Mouse (Mus musculus) limb, embryonic 13.5 days (tissue): ENCODE data around the gene Hist1h3i. TPM values are rescaled to one million over a fixed set of nuclear protein-coding genes. Genes with fewer than 3 reads are reported as not detected.
"Not testable (repeated sequence)": the region's sequence is repeated elsewhere in the genome, so short reads cannot be mapped to it uniquely, and the experiment has no call there.

Experiments
- ATAC-seq: fragments of 200-750 bp; cut with Nextera tagmentation; 2 replicates; pipeline ENCODE4 v1.8.0; 2017; ENCODE audit warnings: low read depth, moderate number of reproducible peaks, moderate TSS enrichment; ENCODE audit not compliant: low FRiP score
- H3K27ac ChIP-seq: fragments of 300-500 bp; sonication (generic); 2 replicates; pipeline ENCODE4 v1.5.1; 2015; ENCODE audit warnings: inconsistent platforms, mild to moderate bottlenecking, moderate library complexity
- H3K27me3 ChIP-seq: fragments of 300-500 bp; sonication (generic); 2 replicates; pipeline ENCODE4 v1.6.1; 2015; ENCODE audit warnings: mild to moderate bottlenecking, inconsistent platforms
- H3K36me3 ChIP-seq: fragments of 300-500 bp; sonication (generic); 2 replicates; pipeline ENCODE4 v1.6.1; 2015; ENCODE audit warnings: inconsistent platforms, mild to moderate bottlenecking, moderate library complexity
- H3K4me1 ChIP-seq: fragments of 300-500 bp; sonication (generic); 2 replicates; pipeline ENCODE4 v1.6.1; 2015; ENCODE audit warnings: inconsistent platforms
- H3K4me2 ChIP-seq: fragments of 300-500 bp; sonication (generic); replicated peaks from 2 replicates; pipeline ENCODE4 v1.6.1; 2015; ENCODE audit warnings: inconsistent platforms, mild to moderate bottlenecking, moderate library complexity
- H3K4me3 ChIP-seq: fragments of 300-500 bp; sonication (generic); 2 replicates; pipeline ENCODE4 v1.5.1; 2015; ENCODE audit warnings: moderate library complexity, mild to moderate bottlenecking, inconsistent platforms
- H3K9ac ChIP-seq: fragments of 300-500 bp; sonication (generic); 2 replicates; pipeline ENCODE4 v1.6.1; 2015; ENCODE audit warnings: mild to moderate bottlenecking, inconsistent platforms
- H3K9me3 ChIP-seq: fragments of 300-500 bp; sonication (generic); 2 replicates; pipeline ENCODE4 v1.6.1; 2016; ENCODE audit warnings: inconsistent platforms
- WGBS: fragments of 180-500 bp; shearing (Covaris S2); methylation state at CpG from one replicate; pipeline ENCODE4 v1.1.7; 2015; 5-methylcytosine and 5-hydroxymethylcytosine counted together
- microRNA-seq: library from miRNA; unstranded; fragments of <30 nt; microRNA quantifications from one replicate; pipeline ENCODE4, GENCODE M21; 2016
- polyA plus RNA-seq: library from polyadenylated mRNA; unstranded; fragments of >200 nt; fragmentation: Nextera tagmentation; extraction: Ambion mirVana; gene quantifications from 2 replicates; pipeline ENCODE4 v1.2.1, GENCODE M21; 2015

Hist1h3i gene
- polyA plus RNA-seq, 1 experiment from 2014 or later: 146 TPM

GRCm38 (mm10) chr13:21749387-21750158 lies 33.6 kb downstream of the Hist1h3i start:
- H3K4me1 ChIP-seq: peaks cover 32% of the 10 kb centered on the region
- ATAC-seq: no peak
- peak overlapping the region; percentile 60 for H3K4me3 ChIP-seq
- H3K36me3 ChIP-seq: no peaks in the 10 kb centered on the region
- H3K9me3 ChIP-seq: no peaks in the 10 kb centered on the region
- peak overlapping the region; percentile 72 for H3K27ac ChIP-seq
- H3K9ac ChIP-seq: peak overlapping the region; percentile 77
- WGBS: 3% methylated on average over 5 of the region's 5 CpGs
- no peaks in the 10 kb centered on the region for H3K27me3 ChIP-seq
- peak overlapping the region; percentile 87 for H3K4me2 ChIP-seq

GRCm38 (mm10) chr13:21745006-21745405 lies 38.2 kb downstream of the Hist1h3i start:
- Histone ChIP-seq H3K9me3 (no peaks in the 10 kb centered on the region), H3K9ac (no peak overlapping the region), H3K4me1 (peaks cover 17% of the 10 kb centered on the region), H3K4me3 (no peak overlapping the region), H3K4me2 (no peak overlapping the region), H3K27me3 (no peaks in the 10 kb centered on the region), H3K27ac (no peak overlapping the region), H3K36me3 (no peaks in the 10 kb centered on the region)
- no peak for ATAC-seq
- 92% methylated on average over 1 of the region's 1 CpGs for WGBS

- not testable (repeated sequence) for H3K9me3 ChIP-seq, H3K4me1 ChIP-seq, H3K27me3 ChIP-seq, H3K36me3 ChIP-seq
- Histone ChIP-seq H3K4me2 (peak within 1 kb of the TSS; percentile 67), H3K27ac (peak within 1 kb of the TSS; percentile 99), H3K9ac (peak within 1 kb of the TSS; percentile 76), H3K4me3 (peak within 1 kb of the TSS; percentile 55)
- under 1% methylated on average over 48 of the region's 56 CpGs for whole genome bisulfite sequencing
- peak; percentile 90 for ATAC-seq
Measured at GRCm38 (mm10) chr13:21734906-21735767, 48.0 kb downstream of the Hist1h3i start, which contains the start of gene Hist1h4j. TSS of gene Hist1h4j (plus strand) at chr13:21735064.

- peak; percentile 85 for ATAC-seq
Measured at GRCm38 (mm10) chr13:21734010-21734905, 48.9 kb downstream of the Hist1h3i start.

GRCm38 (mm10) chr13:21733466-21733865 lies 49.7 kb downstream of the Hist1h3i start:
- no peak overlapping the region for H3K4me2 ChIP-seq
- no peaks in the 10 kb centered on the region for H3K36me3 ChIP-seq
- peaks cover 4% of the 10 kb centered on the region; the same call in 1 of the 2 replicates for H3K4me1 ChIP-seq
- 65% methylated on average over 5 of the region's 5 CpGs for WGBS
- ATAC-seq: no peak
- no peak overlapping the region for H3K9ac ChIP-seq
- H3K4me3 ChIP-seq: no peak overlapping the region
- H3K9me3 ChIP-seq: no peaks in the 10 kb centered on the region
- peak overlapping the region; percentile 99 for H3K27ac ChIP-seq
- H3K27me3 ChIP-seq: no peaks in the 10 kb centered on the region

More at GRCm38 (mm10) chr13:21734010-21734905, 48.9 kb downstream of the Hist1h3i start:
- Histone ChIP-seq H3K36me3 (no peaks in the 10 kb centered on the region), H3K4me1 (peaks cover 4% of the 10 kb centered on the region; the same call in 1 of the 2 replicates), H3K4me2 (peak overlapping the region; percentile 67), H3K27ac (peak overlapping the region; percentile 99), H3K27me3 (no peaks in the 10 kb centered on the region), H3K4me3 (peak overlapping the region; percentile 55), H3K9me3 (no peaks in the 10 kb centered on the region), H3K9ac (peak overlapping the region; percentile 76)
- WGBS: under 1% methylated on average over 21 of the region's 21 CpGs

Small RNA genes lying within 50 kb of the gene (microRNA-seq; reads per million reads assigned to microRNA genes)
- gene Gm19658 (not detected), gene Gm44346 (not detected), gene Gm44454 (not detected), gene Gm44466 (not detected)

Other genes starting within 250 kb of the Hist1h3i start
- 0.10 and 0.15 TPM in 2 replicates for gene Olfr1366, start 240.6 kb downstream of the Hist1h3i start, polyA plus RNA-seq
- 0.05 TPM in 1 of 2 replicates, not detected in the other for gene Olfr1535, start 223.5 kb downstream of the Hist1h3i start, polyA plus RNA-seq
- gene Olfr1364, start 201.6 kb downstream of the Hist1h3i start, polyA plus RNA-seq: not detected in 2 replicates
- gene Olfr1362, start 169.3 kb downstream of the Hist1h3i start, polyA plus RNA-seq: not detected in 2 replicates
- not detected in 2 replicates for gene Olfr11, start 140.9 kb downstream of the Hist1h3i start, polyA plus RNA-seq
- gene Olfr1361, start 120.0 kb downstream of the Hist1h3i start, polyA plus RNA-seq: not detected in 2 replicates
- not detected in 2 replicates for gene Olfr1360, start 106.0 kb downstream of the Hist1h3i start, polyA plus RNA-seq
- not detected in 2 replicates for gene Olfr1359, start 85.3 kb downstream of the Hist1h3i start, polyA plus RNA-seq
- gene Hist1h2bl, start 67.2 kb downstream of the Hist1h3i start, polyA plus RNA-seq: 3.3 and 3.4 TPM in 2 replicates
- gene Hist1h2ai, start 66.9 kb downstream of the Hist1h3i start, polyA plus RNA-seq: 34.6 and 46.9 TPM in 2 replicates
- gene Hist1h3h, start 65.7 kb downstream of the Hist1h3i start, polyA plus RNA-seq: 22.6 and 23.4 TPM in 2 replicates
- gene Hist1h2bm, start 61.3 kb downstream of the Hist1h3i start, polyA plus RNA-seq: 6.1 and 7.8 TPM in 2 replicates
- 1.2 and 1.3 TPM in 2 replicates for gene Hist1h4j, start 48.3 kb downstream of the Hist1h3i start, polyA plus RNA-seq
- gene Hist1h4k, start 32.9 kb downstream of the Hist1h3i start, polyA plus RNA-seq: 4.0 and 8.4 TPM in 2 replicates
- gene Hist1h2ak, start 29.5 kb downstream of the Hist1h3i start, polyA plus RNA-seq: 39.8 and 57.2 TPM in 2 replicates
- 4.4 and 5.9 TPM in 2 replicates for gene Hist1h2bn, start 29.2 kb downstream of the Hist1h3i start, polyA plus RNA-seq
- 25.1 TPM in 2 replicates for gene Hist1h1b, start 2.7 kb downstream of the Hist1h3i start, polyA plus RNA-seq
- gene Hist1h2an, start 3.8 kb upstream of the Hist1h3i start, polyA plus RNA-seq: 6.8 and 17.0 TPM in 2 replicates
- 3.3 TPM in 2 replicates for gene Hist1h2bp, start 4.1 kb upstream of the Hist1h3i start, polyA plus RNA-seq
- gene Hist1h2bq, start 26.8 kb upstream of the Hist1h3i start, polyA plus RNA-seq: 33.2 and 35.5 TPM in 2 replicates
- gene Hist1h2ao, start 27.1 kb upstream of the Hist1h3i start, polyA plus RNA-seq: not detected in 2 replicates
- not detected in 2 replicates for gene Hist1h4m, start 28.4 kb upstream of the Hist1h3i start, polyA plus RNA-seq
- 20.5 and 21.8 TPM in 2 replicates for gene Hist1h4n, start 48.8 kb upstream of the Hist1h3i start, polyA plus RNA-seq
- 3,649 and 3,737 TPM in 2 replicates for gene Hist1h2ap, start 50.1 kb upstream of the Hist1h3i start, polyA plus RNA-seq
- gene Hist1h2br, start 50.4 kb upstream of the Hist1h3i start, polyA plus RNA-seq: 34.8 and 36.3 TPM in 2 replicates
- gene Zfp184, start 161.7 kb upstream of the Hist1h3i start, polyA plus RNA-seq: 18.3 and 20.2 TPM in 2 replicates
- 0.37 and 0.38 TPM in 2 replicates for gene Pom121l2, start 197.8 kb upstream of the Hist1h3i start, polyA plus RNA-seq
- gene Prss16, start 226.4 kb upstream of the Hist1h3i start, polyA plus RNA-seq: 0.98 and 1.1 TPM in 2 replicates